Mouse (Mus musculus): ENCODE results near the gene Zg16.

The Zg16 gene

DNA sequence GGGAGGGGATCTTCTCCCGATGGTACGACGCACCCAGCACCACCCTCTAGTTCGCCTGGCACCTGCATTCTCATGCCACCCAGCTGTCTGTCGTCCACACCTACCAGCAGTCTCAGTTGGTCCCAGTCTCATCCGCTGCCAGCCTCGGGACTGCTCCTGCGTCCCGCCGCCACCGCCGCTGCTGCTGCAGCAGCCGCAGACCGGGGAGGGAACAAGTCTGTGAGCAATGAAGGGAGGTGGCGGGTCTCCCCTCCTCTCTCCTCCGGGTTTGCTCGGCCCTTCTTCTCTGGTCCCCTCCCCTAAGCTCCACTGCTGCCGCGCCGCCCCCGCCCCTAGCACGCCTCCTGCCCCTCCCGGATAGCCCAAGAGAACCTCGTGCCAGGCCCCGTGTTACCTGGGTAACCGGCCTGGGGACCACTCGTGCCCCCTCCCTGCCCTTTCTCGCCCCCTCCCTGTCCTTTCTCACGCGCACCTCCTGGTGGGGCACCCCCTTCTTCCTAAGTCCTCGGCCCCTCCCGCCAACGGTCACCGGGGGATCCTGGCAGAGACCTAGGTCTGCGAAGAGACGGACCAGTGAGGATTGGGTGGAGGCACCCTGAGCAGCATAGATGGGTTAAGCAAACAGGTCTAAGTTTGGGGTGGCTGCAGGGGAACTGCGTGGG, 66.1 kb downstream of the Zg16 start, which contains the start of the genes Gm42742 and Prrt2:
Gm42742 (minus strand) TSS at position 197 of the 662 bp plus-strand sequence.
Prrt2 (minus strand) TSS at position 311 of the 662 bp plus-strand sequence.
- DNase-seq (ENCODE audit: low read depth): peak; percentile 72

DNA sequence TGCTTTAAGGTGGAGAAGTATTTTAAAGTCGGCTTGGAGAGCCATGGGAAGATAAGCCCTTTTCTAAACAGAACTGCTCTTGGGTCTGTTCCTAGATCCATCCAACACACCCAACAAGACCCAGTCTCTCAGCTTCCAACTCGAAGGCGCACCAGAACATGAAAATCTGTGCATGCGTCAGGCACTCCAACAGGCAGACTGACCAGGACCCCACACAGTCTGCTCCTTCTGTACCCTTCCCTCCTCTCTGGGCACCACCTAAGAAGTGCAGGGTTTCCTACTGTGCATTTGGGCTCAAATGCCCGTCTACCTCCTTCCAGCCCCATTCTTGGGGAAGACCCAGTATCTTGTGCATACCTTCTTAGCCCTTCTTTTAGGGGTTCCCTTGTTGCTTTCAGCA, 66.6 kb downstream of the Zg16 start:
- DNase-seq (ENCODE audit: low read depth): no peak

DNA sequence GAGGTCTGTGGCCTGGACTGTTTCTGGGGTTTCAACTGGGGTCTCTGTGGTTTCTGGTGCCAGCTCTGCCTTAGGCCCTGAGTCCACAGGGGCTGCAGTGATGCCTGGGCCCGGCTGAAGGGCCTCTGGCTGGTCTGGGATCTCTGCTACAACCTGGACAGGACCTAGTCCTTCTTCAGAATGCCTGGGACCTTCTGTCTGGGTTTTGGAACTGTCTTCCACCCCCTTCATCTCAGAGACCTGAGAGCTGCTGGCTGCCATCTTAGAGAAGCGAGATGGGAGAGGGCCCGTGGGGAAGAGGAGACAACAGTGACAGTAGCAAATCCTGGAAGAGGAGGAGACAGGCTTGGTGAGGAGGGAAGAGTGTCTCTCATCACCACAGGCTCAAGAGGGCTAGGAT, 67.1 kb downstream of the Zg16 start:
- DNase-seq (ENCODE audit: low read depth): no peak

DNA sequence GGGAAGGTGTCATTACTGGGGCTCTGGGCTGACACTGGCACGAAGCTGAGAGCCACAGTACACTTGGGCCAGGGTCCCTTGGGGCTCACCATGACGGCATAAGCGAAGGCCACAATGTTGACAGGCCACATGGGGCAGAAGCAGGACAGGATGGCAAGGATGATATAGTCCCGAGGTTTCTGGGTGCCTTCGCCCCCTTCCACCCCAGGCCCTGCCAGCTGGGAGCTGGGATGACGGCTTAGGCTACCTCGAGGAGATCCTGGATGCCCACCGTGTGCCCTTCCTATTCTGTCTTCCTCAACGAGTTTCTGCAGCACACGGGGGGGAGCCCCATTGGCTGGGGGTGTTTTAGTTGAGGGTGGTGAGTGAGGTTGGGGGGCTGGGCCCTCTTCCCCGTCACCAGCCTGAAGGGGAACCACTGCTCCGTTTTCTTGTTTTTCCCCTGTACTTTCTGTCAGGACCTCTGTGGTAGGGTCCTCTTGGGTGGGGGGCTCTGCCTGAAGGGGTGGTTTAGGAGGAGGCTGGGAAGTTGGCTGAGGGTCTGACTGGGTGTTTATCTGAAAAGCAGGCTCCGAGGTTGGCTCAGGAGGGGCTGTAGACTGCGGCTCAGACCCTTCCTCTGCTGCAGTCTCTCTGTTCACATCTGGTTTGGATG, 67.7 kb downstream of the Zg16 start:
- no peak for DNase-seq (ENCODE audit: low read depth)

DNA sequence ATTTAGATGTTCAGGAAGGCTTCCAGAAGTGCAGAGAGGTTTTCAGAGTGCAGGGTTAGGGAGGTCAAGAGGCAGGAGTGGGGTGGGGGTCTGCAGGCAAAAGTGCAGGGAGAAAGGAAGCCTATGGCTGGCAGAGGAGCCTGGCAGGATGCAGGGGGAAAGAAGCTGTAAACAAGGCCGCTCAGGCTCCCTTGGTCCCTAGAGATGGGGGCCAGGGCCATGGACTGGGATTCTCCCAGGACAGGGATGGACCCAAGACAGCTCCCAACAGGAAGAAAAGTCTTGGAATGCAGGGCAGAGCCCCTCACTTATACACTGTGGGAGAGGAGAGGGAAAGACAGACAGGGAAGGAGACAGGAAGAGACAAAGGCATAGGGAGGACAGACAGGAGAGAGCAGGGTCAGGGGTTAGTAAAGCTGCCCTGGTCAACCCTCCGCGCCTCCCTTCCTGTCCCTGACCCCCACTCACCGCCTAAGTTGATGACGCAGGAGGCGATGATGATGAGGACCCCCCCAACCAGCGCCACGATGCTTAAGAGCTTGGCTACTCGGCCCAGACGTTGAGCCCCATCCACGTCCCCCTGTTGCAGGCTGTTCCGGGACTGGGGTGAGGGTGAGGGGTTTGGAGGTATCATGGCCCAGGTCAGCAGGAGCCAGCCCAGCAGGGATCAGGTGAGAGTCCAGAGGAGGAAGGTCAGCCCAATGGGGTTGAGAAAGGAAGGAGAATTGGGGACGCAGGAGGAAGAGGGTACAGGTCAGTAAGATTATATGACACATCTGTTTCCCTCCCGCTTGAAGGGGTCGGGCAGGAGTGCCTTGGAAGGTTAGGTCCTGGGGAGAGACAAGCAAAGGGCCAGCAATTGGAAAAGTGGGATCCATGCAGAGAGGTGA, 68.5 kb downstream of the Zg16 start:
- DNase-seq (ENCODE audit: low read depth): no peak

DNA sequence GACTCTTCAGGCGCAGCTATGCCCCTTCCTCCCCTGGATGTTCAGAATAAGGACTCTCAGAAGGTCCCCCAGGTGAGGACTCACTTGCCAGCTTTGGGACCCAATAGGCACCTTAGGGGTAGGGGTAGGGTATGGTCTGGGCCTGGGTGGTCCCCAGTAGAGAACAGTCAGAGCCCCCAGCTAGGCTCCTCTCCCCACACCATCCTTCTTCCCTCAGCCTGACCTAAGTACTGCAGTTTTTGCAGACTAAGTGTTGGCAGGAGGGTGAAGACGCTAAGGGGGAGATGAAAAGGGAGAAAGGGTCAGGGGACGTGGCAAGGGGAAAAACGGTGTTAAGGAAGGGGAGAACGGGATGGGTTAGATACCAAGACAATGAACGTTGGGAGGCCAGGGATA, 69.2 kb downstream of the Zg16 start:
- DNase-seq (ENCODE audit: low read depth): no peak

DNA sequence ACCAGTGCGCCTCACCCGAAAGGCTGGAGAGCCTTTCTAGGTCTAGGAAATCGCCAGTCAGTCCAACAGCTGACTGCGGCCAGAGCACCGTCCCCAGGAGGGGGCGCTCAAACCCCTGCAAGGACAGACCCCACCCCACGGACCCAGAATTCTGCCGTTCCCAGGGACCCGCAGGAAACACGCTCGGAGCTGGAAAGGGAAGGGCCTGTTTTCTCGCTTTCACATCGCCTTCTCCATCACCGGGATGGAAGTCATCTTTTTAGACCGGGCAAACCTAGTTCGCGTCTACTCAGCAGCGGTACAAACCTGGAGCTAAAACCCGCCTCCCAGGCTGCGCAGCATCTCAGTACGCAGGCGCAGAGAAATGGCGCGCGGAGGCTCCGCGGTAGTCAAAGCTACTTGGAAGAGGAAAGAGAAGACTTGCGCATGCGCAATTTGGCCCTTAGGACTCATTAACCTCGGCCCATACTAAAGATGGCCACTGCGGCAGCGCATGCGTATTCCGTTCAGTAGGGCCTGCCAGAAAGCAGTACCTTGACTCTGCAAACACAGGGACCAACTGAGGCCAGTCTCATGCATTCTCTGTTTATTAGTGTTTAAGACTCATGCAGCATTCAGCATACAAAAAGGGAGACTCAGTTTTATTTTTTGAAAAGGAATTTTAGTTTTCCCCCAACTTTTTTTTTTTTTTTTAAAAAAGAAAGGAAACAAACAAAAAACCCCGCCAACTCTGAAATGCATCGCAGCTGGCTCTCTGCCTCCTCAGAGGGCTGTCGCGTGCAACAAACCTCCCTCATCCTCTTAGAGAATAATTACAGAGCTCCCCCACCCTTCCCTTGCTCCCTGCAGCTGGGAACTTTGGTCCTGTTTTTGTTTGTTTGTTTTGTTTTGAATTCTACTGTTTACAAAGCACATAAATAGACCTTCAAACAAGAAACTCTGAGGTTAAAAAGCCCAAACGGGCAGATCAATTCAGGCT, 69.9 kb downstream of the Zg16 start, which contains the start of gene Pagr1a:
Pagr1a (minus strand) TSS at position 382 of the 979 bp plus-strand sequence.
- DNase-seq (ENCODE audit: low read depth): peak; percentile 100

DNA sequence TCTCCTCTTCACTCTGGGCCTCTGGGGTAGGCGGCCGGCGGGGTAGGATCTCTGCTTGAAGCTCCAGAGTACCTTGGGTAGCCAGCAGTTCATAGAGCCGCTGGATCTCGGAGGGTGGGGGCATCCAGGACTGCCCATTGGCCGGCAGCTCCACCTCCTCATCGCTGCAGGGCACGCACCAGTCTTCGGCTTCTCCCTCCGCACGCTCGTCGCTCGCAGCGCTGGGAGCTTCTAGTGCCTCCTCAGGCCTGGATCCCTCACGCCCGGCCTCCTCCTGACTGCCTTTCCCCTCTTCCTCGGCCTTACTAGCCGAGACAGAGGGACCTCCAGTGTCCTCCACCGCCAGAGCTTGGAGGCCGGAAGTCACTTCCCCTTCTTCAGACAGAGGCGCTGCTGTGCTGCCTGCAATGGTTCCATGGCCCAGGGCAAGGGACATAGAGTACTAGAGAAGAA, 70.6 kb downstream of the Zg16 start:
- no peak for DNase-seq (ENCODE audit: low read depth)

DNA sequence TGATC, 70.8 kb downstream of the Zg16 start, which contains the start of gene Pagr1b:
Pagr1b (minus strand) TSS at position 4 of the 5 bp plus-strand sequence.
- DNase-seq (ENCODE audit: low read depth): no peak

DNA sequence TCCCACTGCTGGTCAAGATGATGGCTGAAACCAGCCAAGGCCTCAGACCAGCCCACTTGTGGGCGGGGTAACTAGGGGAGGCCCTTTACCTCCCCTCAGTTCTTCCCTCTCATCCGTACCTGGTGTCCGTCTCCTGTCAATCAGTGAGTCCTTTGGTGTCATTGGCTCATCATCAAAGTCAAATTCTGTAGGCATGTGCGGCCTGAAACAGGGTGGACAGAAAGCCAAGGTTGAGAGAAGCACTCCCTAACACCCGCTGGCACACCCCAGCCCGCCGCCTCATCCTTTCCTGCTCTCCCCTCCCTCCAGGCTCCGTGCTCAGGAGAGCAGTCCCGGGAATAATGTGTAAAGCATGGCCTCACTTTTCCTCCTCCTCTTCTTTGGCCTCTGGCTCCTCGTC, 71.0 kb downstream of the Zg16 start:
- no peak for DNase-seq (ENCODE audit: low read depth)

DNA sequence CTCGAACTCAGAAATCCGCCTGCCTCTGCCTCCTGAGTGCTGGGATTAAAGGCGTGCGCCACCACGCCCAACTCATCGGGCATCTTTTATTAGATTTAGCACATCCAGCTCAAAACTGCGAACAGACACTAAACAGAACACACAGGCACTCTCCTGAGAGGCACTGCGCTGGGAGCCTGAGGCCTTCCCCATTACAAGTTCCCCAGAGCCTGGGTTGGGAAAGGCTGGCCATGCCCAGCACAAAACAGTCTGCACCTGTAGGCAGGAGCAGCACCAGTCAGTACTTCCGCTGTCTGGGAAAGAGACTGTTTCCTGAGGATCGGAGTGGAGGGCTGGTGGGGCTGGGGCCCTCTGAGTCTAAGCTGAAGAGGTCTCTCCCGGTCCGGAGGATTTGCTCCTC, 72.1 kb downstream of the Zg16 start:
- no peak for DNase-seq (ENCODE audit: low read depth)

DNA sequence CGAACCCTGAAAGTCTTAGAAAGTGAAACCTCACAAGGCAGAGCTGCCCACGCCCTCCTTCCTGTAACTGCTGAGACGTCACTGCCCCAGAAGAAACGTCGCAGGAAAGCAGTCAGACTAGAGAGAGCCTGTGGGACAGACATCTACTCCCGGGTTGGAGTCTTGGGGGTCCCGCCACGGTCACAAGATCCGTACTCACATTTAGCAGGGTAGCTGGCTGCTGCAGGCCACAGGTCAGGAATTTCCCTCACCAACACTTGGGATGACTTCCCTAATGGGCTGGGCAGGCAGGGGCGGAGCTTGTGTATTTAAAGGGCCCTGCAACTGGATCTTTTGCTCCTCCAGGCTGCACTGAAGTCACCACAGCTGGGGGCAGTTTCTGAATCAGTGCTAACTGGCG, 72.8 kb downstream of the Zg16 start, which contains the start of gene Mvp:
Mvp (minus strand) TSS at position 302 of the 400 bp plus-strand sequence.
- peak; percentile 84 for DNase-seq (ENCODE audit: low read depth)

DNA sequence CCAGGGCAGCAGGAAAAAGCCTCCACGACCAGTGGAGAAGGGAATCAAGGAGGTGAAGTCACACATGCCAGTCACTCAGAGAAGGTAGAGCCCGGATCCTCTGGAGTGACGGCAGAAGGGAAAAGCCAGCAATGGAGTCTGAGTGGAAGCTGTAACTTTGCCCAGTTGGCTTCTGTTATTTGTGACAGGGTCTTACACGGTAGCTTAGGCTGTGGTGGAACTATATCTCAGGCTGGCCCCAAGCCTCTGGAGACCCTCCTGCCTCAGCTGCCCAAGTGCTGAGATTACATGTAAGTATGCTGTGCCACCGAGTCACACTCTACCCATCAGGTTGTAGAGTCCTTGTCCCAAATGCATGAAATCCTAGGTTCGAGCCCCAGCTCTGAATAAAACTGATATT, 73.7 kb downstream of the Zg16 start:
- DNase-seq (ENCODE audit: low read depth): no peak

DNA sequence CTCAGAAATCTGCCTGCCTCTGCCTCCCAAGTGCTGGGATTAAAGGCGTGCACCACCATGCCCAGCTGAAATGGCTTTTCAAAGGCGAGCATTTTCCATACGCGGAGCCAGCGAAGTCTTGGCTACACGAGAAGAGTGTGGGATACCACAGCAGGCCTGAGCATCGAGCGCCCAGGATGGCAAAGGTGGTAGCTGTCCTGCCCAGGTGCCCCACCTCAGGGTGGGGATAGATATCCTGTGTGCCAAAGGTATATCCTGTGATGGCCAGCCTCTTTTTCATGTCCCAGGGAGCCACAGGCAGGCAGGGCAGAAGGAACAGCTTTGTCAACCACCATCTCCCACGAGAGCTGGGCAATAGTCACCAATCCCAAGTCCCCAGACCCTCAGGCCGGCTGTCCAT, 74.3 kb downstream of the Zg16 start:
- no peak for DNase-seq (ENCODE audit: low read depth)

DNA sequence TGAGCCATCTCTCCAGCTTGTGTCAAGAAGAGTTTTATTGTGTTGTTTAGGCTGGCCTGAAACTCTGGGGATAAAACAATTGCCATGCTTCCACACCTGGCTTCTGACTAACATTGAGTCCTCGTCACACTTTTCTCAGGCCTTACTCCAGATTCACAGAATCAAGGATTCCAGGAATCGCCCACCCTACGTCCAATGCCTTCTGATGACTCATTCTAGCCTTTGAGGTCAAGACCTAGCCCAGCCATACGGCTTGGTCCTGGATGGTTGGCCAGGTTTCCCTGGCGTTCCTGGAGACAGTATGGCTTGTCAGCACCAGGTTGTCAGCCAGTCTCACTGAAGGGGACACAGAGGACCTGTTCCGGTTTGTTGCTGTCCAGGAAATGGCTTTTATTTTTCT, 74.8 kb downstream of the Zg16 start:
- no peak for DNase-seq (ENCODE audit: low read depth)

DNA sequence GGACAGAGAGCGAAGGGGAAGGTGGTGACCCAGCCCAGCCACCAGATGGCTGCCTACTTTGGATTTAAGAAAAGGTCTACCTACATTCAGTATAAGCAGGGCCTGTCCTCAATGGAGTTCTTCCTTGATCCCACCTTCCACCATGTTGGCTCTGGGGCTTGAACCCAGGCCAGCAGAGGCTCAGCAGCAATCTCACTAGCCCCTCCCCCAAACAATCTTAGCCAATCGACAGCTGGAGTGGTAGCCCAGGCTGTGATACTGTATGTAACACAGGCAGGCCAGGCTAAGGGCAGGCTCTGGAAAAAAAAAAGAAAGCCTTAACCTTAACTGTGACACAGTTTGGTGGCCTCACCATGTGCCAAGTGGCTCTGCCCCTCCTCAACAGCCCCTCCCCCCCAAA, 75.4 kb downstream of the Zg16 start:
- DNase-seq (ENCODE audit: low read depth): no peak

DNA sequence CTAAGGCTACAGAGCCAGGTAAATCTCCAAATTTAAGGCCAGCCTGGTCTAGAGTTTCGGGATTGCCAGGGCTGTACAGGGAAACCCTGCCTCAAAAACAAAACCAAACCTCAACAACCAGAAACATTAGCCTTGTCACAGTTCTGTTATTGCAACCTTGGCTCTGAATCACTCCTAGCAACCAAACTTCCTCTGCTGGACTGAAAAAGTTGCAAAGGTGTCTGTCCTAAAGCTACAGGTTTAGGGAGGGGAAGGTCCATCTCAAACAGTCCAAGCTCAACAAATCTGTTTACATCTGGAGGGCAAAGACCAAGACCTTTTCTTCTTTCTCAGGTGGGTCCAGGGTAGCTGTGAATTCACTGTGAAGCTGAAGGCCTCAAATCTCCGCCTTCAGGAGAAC, 76.1 kb downstream of the Zg16 start:
- DNase-seq (ENCODE audit: low read depth): no peak

DNA sequence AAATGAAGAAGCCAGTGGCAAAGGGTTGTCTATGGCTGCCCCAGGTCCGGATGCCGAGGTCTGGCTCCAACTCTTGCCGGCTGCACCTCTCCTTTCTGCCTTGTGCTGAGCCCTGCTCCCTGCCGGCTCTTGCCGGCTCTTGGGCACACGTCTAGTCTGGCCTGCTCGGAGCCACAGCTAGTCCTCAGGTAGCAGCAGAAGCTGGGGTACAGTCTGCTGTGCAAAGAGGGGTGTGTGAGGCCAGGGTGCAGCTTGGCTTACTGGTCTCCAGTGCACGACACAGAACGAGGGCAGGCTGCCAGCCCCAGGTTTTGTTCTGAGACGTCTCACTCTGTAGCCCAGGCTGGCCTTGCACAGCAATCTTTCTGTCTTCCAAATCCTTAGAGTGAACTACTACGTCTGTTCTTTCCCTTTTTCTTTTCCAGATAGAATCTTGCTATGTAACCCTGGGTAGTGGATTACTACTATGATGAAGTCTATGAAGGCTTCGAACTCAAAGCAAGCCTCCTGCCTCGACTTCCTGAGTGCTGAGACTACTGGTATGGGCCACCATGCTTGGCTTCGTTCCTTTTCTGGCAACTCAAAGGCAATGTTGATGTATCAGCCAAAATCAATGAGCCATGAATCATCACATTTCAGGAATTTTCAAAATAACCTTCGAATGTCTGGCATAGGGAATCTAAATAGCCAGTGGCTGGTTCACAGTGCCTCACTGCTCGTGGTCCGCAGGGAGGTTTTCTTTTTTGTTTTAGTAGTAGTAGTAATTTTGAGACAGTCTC, 77.6 kb downstream of the Zg16 start:
- no peak for DNase-seq (ENCODE audit: low read depth)

DNA sequence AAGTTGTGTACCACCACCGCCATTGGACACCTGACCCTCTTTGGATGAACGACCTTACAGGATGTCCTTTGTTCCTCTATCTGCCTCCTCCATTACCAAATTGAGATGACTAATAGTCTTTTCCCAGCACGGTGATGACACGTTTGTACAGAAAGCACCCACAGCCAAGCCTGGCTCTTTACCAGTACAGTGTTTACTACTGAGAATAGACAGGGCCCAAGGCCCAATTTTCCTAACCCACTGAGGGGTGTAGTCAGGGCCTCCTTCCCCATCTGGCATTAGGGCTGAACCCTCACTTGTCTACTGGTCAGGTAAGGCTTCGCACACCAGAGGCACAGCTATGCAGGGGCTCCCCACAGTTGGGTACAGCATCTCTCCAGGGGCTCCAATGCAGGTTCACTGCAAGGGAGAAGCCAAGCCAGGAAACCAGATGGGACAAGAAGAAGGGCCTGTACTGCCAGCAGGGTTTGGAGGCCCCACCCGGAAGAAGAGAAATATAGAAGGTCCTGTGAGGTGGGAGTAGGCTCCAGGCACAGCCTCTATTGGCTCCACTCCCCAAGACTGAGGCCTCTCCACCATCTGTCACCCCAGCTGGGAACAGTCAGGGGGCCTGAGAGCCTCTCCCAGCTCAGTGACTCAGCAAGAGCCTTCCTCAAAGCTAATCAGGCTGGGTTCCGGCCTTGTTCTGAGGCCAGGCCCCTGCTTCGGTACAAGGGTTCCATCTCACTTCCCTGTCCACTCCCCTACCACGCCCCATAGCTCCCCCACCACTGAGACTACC, 78.7 kb downstream of the Zg16 start:
- DNase-seq (ENCODE audit: low read depth): no peak

DNA sequence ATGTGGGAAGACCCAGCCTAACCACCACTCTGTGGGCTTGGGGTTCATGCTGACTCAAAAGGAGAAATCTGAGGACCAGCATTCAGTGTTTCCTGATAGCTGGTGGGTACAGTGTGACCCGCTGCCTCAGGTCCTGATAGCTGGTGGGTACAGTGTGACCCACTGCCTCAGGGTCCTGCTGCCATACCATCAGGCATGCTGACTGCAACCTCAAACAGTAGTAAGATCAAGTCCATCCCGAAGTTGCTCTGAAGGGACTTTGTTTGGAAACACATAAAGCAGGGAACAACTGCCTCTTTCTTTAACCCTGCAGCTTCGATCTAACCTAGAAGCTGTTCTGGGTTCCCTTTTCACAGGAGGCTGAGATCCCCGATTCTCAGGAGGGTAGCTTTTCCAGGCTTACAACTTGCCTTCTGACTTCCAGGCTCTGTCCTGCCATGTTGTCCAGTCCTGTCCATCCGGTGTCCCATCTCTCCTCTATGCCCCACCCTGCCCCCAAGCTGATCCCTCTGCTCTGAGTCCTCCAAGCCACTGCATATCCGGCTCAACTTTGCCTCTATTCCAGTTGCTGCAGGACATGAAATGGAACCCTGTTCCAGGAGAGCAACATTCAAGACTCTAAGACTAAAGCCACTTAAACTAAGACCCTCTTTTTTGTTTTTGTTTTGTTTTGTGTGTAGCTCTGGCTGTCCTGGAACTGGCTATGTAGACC, 79.7 kb downstream of the Zg16 start:
- DNase-seq (ENCODE audit: low read depth): no peak

Data from naive thymus-derived CD4-positive, alpha-beta T cell, adult 2 months (primary cell).